Mouse (Mus musculus) liver (tissue): ENCODE results near the gene Gm5072.
"Not testable (repeated sequence)": the region's sequence is repeated elsewhere in the genome, so short reads cannot be mapped to it uniquely, and the experiment has no call there.

Experiments used
- DNase-seq: peaks from one replicate; pipeline ENCODE4 v3.0.0-alpha.2; 2020; ENCODE audit warnings: mixed read lengths

Gene Gm5072

DNA sequence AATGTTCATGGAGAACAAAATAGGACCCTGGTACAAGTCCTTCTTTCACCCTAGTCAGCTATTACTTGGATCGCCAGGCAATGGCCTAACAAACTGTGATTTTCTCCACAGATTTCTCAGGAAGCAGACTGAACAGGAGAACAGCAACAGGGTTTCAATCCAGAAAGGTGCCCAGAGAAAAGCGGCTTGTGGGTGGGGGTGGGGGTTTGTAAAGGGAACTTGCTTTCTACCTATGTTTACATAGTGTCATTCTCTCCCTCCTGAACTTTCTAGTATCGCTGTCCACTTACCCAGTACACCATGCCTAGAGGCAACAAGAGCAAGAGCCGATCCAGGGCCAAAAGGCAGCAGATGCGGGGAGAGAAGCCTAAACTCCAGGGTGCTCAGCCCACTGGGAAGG is at the start of gene Gm5072:
Gene Gm5072, plus strand, starts transcription at position 301 of the 400 bp plus-strand sequence.
- DNase-seq = not testable (repeated sequence)
